Mouse (Mus musculus): ENCODE data around the gene Atp8a2.

GRCm38 (mm10) chr14:59942864-59943611, 253.9 kb downstream of the Atp8a2 start:
- TF ChIP-seq ZNF384 (IDR thresholded peaks at IDR 0.05; ENCODE audit: low read depth, low read length): 0 out of 2 replicates have a peak, but pooled peaks have one; percentile 10
- no peak for TF ChIP-seq MAFK (IDR thresholded peaks at IDR 0.05; ENCODE audit: insufficient read depth, low read depth, low read length)
